Mouse (Mus musculus) cerebellum, adult 8-10 months (tissue): Measurements from ENCODE around the gene Gm45213.

ENCODE experiments used
- DNase-seq: peaks from one replicate; pipeline ENCODE4 v3.0.0; 2022

Gm45213 gene

DNA sequence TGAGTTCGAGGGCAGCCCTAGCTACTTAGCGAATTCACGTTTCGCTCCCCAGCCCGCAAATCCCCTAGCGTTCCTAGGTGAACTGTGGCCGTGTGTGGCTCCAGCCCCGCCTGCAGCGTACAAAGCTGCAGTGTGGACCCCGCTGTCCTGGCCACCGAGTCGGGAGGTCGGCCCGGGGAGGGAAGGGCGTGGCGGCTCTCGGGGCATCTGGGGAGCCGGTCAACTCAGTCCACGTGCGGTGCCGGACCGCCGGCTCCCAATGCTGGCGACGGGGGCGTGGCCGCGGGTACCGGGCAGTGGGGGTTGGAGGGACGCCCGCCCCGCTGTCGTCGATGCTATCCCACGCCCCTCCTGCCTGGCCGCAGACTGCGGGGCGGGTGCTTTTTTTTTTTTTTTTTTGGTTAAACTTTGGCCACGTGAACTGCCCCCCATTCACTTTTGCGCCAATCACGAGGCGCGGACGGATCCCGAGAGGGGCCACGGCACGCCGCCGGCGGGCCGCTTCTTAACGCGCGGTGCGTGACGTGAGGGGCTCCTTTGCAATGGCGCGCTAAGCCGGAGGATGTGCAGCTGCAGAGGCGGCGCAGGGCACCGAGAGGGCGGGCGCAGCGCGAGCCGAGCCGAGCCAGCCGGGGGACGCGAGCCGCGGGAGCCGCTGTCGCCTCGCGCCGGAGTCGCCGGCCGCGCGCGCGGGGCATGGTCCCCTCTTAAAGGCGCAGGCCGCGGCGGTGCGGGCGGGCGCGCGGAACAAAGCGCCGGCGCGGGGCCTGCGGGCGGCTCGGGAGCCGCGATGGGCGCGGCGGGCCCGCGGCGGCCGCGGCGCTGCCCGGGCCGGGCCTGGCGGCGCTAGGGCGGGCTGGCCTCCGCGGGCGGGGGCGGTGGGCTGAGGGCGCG, 65.8 kb downstream of the Gm45213 start, which contains the start of gene Chsy1:
Gene Chsy1, plus strand, starts transcription at position 555 of the 894 bp plus-strand sequence.
- DNase-seq, result peak; percentile 85

- peak; percentile 40 for DNase-seq
These were observed 66.6 kb downstream of the Gm45213 start for GRCm38 (mm10) chr7:66109855-66110635.

- DNase-seq, result no peak
These were observed 67.3 kb downstream of the Gm45213 start for GRCm38 (mm10) chr7:66110636-66111112.

DNA sequence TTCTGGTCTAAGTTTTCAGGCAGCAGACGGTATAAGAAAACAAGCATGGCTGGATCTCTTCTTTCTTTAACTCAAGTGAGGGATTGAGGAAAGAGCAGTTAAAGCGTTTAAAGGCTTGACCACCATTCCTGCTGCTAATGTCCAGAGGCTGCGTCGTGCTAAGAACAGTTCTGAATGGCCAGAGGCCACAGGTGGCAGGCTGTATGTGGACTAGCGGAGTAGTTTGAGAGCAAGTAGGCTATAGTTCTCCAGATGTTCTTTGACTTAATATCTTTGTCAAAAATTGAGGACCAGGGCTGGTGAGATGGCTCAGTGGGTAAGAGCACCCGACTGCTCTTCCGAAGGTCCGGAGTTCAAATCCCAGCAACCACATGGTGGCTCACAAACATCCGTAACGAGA, 67.8 kb downstream of the Gm45213 start:
- DNase-seq, result no peak
